Mouse (Mus musculus): ENCODE data around the gene Trip12.

DNA sequence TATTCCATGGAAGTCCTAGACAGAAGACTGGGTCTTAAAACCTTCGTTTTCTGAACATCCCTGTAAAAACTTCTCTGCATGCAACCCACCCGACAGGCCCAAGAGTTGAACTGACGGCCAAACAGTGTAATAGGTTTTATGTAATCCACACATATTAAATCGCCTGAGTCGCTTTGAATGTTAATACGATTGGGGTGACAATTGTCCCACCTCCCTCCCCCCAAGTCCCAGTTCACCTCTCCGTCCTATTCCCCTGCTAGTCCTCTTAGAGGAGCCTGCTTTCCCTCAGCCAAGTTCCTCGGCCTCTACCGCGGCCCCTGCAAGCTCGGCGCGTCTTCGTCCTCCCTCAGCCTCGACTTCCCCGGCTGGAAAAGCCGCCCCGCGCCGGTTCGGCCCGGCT is 2.2 kb downstream of the Trip12 start:
- TF ChIP-seq CTCF (IDR thresholded peaks at IDR 0.05; ENCODE audit: low read depth): no peak
- no peak for TF ChIP-seq EP300 (optimal IDR thresholded peaks at IDR 0.05)

Data from stomach, postnatal 0 days (tissue).